Mouse (Mus musculus) CH12.LX (cell line): Measurements from ENCODE around the gene Dnah7c. TPM values are rescaled to one million over a fixed set of nuclear protein-coding genes. Genes with fewer than 3 reads are reported as not detected.
A peak's percentile ranks its signal among the peaks of the same experiment; 100 is the strongest.
"Not testable (repeated sequence)": the region's sequence is repeated elsewhere in the genome, so short reads cannot be mapped to it uniquely, and the experiment has no call there.

Source experiments
- DNase-seq: peaks from one replicate; pipeline ENCODE4 v3.0.0-alpha.2; 2013; ENCODE audit errors: extremely low read depth
- H3K27ac ChIP-seq: 2 replicates; pipeline ENCODE4 v1.5.1; 2012; ENCODE audit warnings: low read depth, mild to moderate bottlenecking, control low read depth, moderate library complexity; ENCODE audit not compliant: insufficient read depth
- H3K27me3 ChIP-seq: replicated peaks from 2 replicates; pipeline ENCODE3; 2012; ENCODE audit warnings: inconsistent platforms
- H3K36me3 ChIP-seq, 2 experiments: replicated peaks in 1 of 2; 2 replicates each; pipeline versions ENCODE3 to v1.6.1; 2012; ENCODE audit warnings: inconsistent platforms in 1 of 2, low read length in 1 of 2, mild to moderate bottlenecking in 1 of 2, mixed read lengths in 1 of 2, moderate library complexity in 1 of 2; ENCODE audit not compliant: control insufficient read depth in 1 of 2, insufficient read depth in 1 of 2
- H3K4me1 ChIP-seq, 2 experiments: 2 replicates each; pipeline ENCODE4 v1.6.1; 2012; ENCODE audit warnings: inconsistent platforms in 1 of 2, moderate library complexity in 1 of 2; ENCODE audit not compliant: insufficient read depth in 2 of 2, control insufficient read depth in 1 of 2
- H3K4me2 ChIP-seq: 2 replicates; pipeline ENCODE4 v1.6.1; 2012; ENCODE audit warnings: low read depth, mild to moderate bottlenecking, control low read depth; ENCODE audit not compliant: poor library complexity, insufficient read depth, severe bottlenecking
- H3K4me3 ChIP-seq, 3 experiments: fragments of 150-350 bp in 1 of 3; sonication (generic) in 1 of 3; replicated peaks in 1 of 3; 2 replicates each; pipeline versions ENCODE3 to v1.5.1; 2011 to 2012; ENCODE audit warnings: low read depth in 2 of 3, low read length in 2 of 3, mild to moderate bottlenecking in 2 of 3, moderate library complexity in 2 of 3, control low read depth in 1 of 3, improper control_type of control experiment in 1 of 3, inconsistent platforms in 1 of 3, mixed read lengths in 1 of 3; ENCODE audit not compliant: poor library complexity in 1 of 3
- H3K79me2 ChIP-seq: replicated peaks from 2 replicates; pipeline ENCODE4 v1.6.1; 2012; ENCODE audit warnings: mild to moderate bottlenecking, moderate library complexity; ENCODE audit not compliant: control insufficient read depth, poor library complexity, insufficient read depth, severe bottlenecking; ENCODE audit errors: extremely low read depth
- H3K9ac ChIP-seq: 2 replicates; pipeline ENCODE4 v1.6.1; 2012; ENCODE audit warnings: low read depth, mild to moderate bottlenecking, control low read depth, moderate library complexity; ENCODE audit not compliant: insufficient read depth
- H3K9me3 ChIP-seq: replicated peaks from 2 replicates; pipeline ENCODE3; 2012; ENCODE audit warnings: low read length, inconsistent platforms, mixed read lengths
- BHLHE40 ChIP-seq: IDR thresholded peaks from 2 replicates; pipeline ENCODE4 v1.6.1; 2011; ENCODE audit warnings: mild to moderate bottlenecking, low read depth, low read length, improper control_type of control experiment
- CHD2 ChIP-seq: IDR thresholded peaks from 2 replicates; pipeline ENCODE4 v1.6.1; 2011; ENCODE audit warnings: low read length, improper control_type of control experiment
- CTCF ChIP-seq, 2 experiments: IDR thresholded peaks in 1 of 2; conservative IDR thresholded peaks in 1 of 2; 2 replicates each; pipeline ENCODE4 v1.5.1; 2011 to 2012; ENCODE audit warnings: low read depth in 2 of 2, low read length in 2 of 2, improper control_type of control experiment in 1 of 2, inconsistent platforms in 1 of 2, mild to moderate bottlenecking in 1 of 2, moderate library complexity in 1 of 2
- EP300 ChIP-seq: IDR thresholded peaks from 2 replicates; pipeline ENCODE4 v1.6.1; 2011; ENCODE audit warnings: low read length, improper control_type of control experiment
- GABPA ChIP-seq: IDR thresholded peaks from 2 replicates; pipeline ENCODE4 v1.6.1; 2012; ENCODE audit warnings: low read depth, low read length, improper control_type of control experiment, inconsistent platforms; ENCODE audit not compliant: insufficient replicate concordance
- JUN ChIP-seq: IDR thresholded peaks from 2 replicates; pipeline ENCODE4 v1.6.1; 2011; ENCODE audit warnings: low read depth, mild to moderate bottlenecking, low read length, improper control_type of control experiment, moderate library complexity; ENCODE audit not compliant: insufficient read depth
- JUND ChIP-seq: conservative IDR thresholded peaks from 2 replicates; pipeline ENCODE4 v1.6.1; 2011; ENCODE audit warnings: low read depth, low read length, improper control_type of control experiment
- MAX ChIP-seq: IDR thresholded peaks from 2 replicates; pipeline ENCODE4 v1.6.1; 2011; ENCODE audit warnings: low read length, improper control_type of control experiment
- MAZ ChIP-seq: IDR thresholded peaks from 2 replicates; pipeline ENCODE4 v1.6.1; 2012; ENCODE audit warnings: low read depth, mild to moderate bottlenecking, inconsistent platforms, low read length, improper control_type of control experiment, moderate library complexity
- MYC ChIP-seq: IDR thresholded peaks from 2 replicates; pipeline ENCODE4 v1.6.1; 2011; ENCODE audit warnings: low read depth, mild to moderate bottlenecking, improper control_type of control experiment, low read length
- NELFE ChIP-seq: IDR thresholded peaks from 2 replicates; pipeline ENCODE4 v1.6.1; 2011; ENCODE audit warnings: low read depth, low read length, improper control_type of control experiment
- PAX5 ChIP-seq: IDR thresholded peaks from 2 replicates; pipeline ENCODE4 v1.6.1; 2012; ENCODE audit warnings: low read length, inconsistent platforms, mixed read lengths
- RAD21 ChIP-seq: IDR thresholded peaks from 2 replicates; pipeline ENCODE4 v1.6.1; 2011; ENCODE audit warnings: low read depth, mild to moderate bottlenecking, low read length, improper control_type of control experiment, moderate library complexity
- RCOR1 ChIP-seq: conservative IDR thresholded peaks from 2 replicates; pipeline ENCODE4 v1.6.1; 2012; ENCODE audit warnings: low read depth, mild to moderate bottlenecking, inconsistent platforms, low read length, improper control_type of control experiment
- SMC3 ChIP-seq: IDR thresholded peaks from 2 replicates; pipeline ENCODE4 v1.6.1; 2011; ENCODE audit warnings: low read depth, low read length, improper control_type of control experiment
- TBP ChIP-seq: conservative IDR thresholded peaks from 2 replicates; pipeline ENCODE4 v1.6.1; 2011; ENCODE audit warnings: low read depth, low read length, improper control_type of control experiment
- TCF12 ChIP-seq: IDR thresholded peaks from 2 replicates; pipeline ENCODE4 v1.6.1; 2014; ENCODE audit warnings: low read depth, mild to moderate bottlenecking, inconsistent platforms, low read length, improper control_type of control experiment
- UBTF ChIP-seq: IDR thresholded peaks from 2 replicates; pipeline ENCODE4 v1.6.1; 2012; ENCODE audit warnings: low read depth, mild to moderate bottlenecking, inconsistent platforms, low read length, improper control_type of control experiment, moderate library complexity
- USF1 ChIP-seq: IDR thresholded peaks from 2 replicates; pipeline ENCODE4 v1.6.1; 2014; ENCODE audit warnings: low read depth, mild to moderate bottlenecking, inconsistent platforms, low read length, improper control_type of control experiment
- ZKSCAN1 ChIP-seq: IDR thresholded peaks from 2 replicates; pipeline ENCODE4 v1.6.1; 2012; ENCODE audit warnings: low read depth, inconsistent platforms, low read length, improper control_type of control experiment, borderline replicate concordance
- ZNF384 ChIP-seq: IDR thresholded peaks from 2 replicates; pipeline ENCODE4 v1.6.1; 2012; ENCODE audit warnings: low read depth, low read length, improper control_type of control experiment, inconsistent platforms
- dilution Hi-C: fragments of 300-500 bp; cut with MboI; formaldehyde crosslinking; loops from 2 replicates; pipeline ENCODE4 v1.14.3; 2020; ENCODE audit warnings: low sequenced_read_pairs; ENCODE audit not compliant: extremely low pct_unique_long_range_greater_than_20kb, extremely low pct_ligation_motif_present
- in situ Hi-C: fragments of 300-500 bp; cut with MboI; formaldehyde crosslinking; loops from 3 replicates; pipeline ENCODE4 v1.14.3; 2019; ENCODE audit warnings: low sequenced_read_pairs, low pct_ligation_motif_present, low pct_unique_long_range_greater_than_20kb, mixed read lengths
- polyA plus RNA-seq: library from polyadenylated mRNA; unstranded; fragments of >175 nt; gene quantifications from 2 replicates; pipeline ENCODE4 v1.2.1, GENCODE M21; 2012; ENCODE audit warnings: low read depth; ENCODE audit not compliant: insufficient read length
- total RNA-seq, 2 experiments: library from RNA; depleted of rRNA; stranded (reverse); fragments of 300-350 nt in 1 of 2; fragments of >200 nt in 1 of 2; gene quantifications; 2 replicates each; pipeline ENCODE4 v1.2.3; 2012 to 2014

Dnah7c gene
- total and polyA plus RNA-seq, 3 experiments: not detected

DNA sequence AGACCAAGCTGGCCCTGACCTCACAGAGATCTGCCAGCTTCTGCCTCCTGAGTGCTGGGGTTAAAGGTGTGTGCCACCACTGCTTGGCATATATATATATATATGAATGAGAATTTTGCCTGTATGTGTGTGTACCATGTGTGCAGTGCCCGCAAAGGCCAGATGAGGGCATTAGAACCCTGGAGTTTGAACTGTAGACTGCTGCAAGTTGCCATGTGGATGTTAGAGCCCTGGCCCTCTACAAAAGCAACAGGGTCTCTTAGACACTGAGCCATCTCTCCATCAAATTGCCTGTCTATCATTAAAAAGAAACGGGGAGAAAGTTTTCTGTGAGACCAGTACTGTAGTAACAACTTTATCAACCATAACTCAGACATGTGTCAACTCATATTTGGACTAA is 3.0 kb downstream of the Dnah7c start:
- no peak overlapping the region for H3K27ac ChIP-seq
- no peak overlapping the region for H3K9ac ChIP-seq
- no peaks in the 10 kb centered on the region for H3K27me3 ChIP-seq
- no peaks in the 10 kb centered on the region for H3K9me3 ChIP-seq
- DNase-seq: peak; percentile 51
- H3K4me3 ChIP-seq: no peak overlapping the region
- H3K4me2 ChIP-seq: no peak overlapping the region
- TF ChIP-seq EP300 (no peak), UBTF (no peak), SMC3 (0 out of 2 replicates have a peak, but pooled peaks have one; percentile 16), TCF12 (no peak), JUN (no peak), USF1 (no peak), JUND (no peak), MYC (0 out of 2 replicates have a peak, but pooled peaks have one; percentile 39), MAZ (no peak), TBP (no peak), CTCF (conservative IDR thresholded peaks at IDR 0.05 in 1 of 2, IDR thresholded peaks at IDR 0.05 in 1 of 2; ENCODE audit: low read depth in 2 of 2, low read length in 2 of 2) (peak; percentile 33 to 41; a peak in 2 of 4 replicates), GABPA (no peak), CHD2 (no peak), PAX5 (no peak), RAD21 (peak; percentile 50)
- no peaks in the 10 kb centered on the region for H3K36me3 ChIP-seq
- H3K79me2 ChIP-seq: no peaks in the 10 kb centered on the region
- in situ Hi-C loops: no loop called here
- dilution Hi-C loops: no loop called here
- H3K4me1 ChIP-seq: 0 out of 4 replicates have a peak, but pooled peaks cover 0 to 3% of the 10 kb centered on the region in 2 experiments

DNA sequence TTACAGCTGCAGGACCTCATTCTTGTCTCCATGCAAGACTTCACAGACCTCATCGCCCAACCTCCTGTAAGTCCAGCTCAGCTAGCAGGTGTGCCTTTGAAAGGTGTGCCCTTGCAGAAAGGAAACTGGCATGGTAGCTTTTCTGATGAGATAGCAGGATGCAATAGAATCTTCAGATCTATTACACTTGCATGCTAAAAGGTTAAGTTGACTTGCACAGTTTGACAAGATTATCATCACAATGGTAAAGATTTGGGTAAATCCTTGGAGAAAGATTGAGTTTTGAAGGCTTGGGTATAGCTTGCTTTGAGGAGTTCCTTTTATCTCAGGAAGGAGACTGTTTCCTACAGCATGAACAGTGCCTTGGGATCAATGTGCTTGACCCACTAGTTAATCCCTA is 89.3 kb downstream of the Dnah7c start:
- H3K9ac ChIP-seq, H3K36me3 ChIP-seq, H3K4me2 ChIP-seq, H3K4me1 ChIP-seq, H3K27ac ChIP-seq, dilution Hi-C loops, H3K4me3 ChIP-seq, in situ Hi-C loops, DNase-seq, H3K9me3 ChIP-seq, H3K79me2 ChIP-seq, H3K27me3 ChIP-seq: not testable (repeated sequence)

DNA sequence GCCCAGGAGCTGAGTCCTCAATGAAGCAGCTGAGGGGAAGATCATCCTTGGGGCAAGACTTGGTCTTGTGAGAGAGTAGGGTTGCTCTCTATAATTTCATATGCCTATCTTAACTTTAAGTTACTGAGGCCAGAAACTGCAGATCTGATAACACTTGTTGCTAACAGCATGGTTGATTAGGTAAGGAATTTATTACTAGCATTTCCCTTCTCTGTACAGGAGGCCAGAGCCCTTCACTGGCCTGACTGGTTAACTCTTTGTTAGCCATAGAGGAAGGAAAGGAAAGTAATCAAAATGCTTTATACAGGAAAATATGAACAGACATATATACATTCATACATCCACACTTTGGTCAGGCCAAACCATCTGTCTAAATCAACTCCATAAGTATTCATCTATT is 95.6 kb downstream of the Dnah7c start:
- Histone ChIP-seq H3K9ac (no peak overlapping the region), H3K9me3 (no peaks in the 10 kb centered on the region), H3K4me3 (no peak overlapping the region), H3K27me3 (no peaks in the 10 kb centered on the region), H3K36me3 (no peaks in the 10 kb centered on the region), H3K4me2 (no peak overlapping the region), H3K27ac (no peak overlapping the region), H3K79me2 (no peaks in the 10 kb centered on the region), H3K4me1 (no peaks in the 10 kb centered on the region)
- in situ Hi-C loops (no loop called here), dilution Hi-C loops (no loop called here)
- no peak for TF ChIP-seq NELFE
- TF ChIP-seq ZKSCAN1: no peak
- no peak for TF ChIP-seq RCOR1
- no peak for TF ChIP-seq BHLHE40
- TF ChIP-seq MAX: no peak
- no peak for TF ChIP-seq ZNF384
- no peak for DNase-seq

DNA sequence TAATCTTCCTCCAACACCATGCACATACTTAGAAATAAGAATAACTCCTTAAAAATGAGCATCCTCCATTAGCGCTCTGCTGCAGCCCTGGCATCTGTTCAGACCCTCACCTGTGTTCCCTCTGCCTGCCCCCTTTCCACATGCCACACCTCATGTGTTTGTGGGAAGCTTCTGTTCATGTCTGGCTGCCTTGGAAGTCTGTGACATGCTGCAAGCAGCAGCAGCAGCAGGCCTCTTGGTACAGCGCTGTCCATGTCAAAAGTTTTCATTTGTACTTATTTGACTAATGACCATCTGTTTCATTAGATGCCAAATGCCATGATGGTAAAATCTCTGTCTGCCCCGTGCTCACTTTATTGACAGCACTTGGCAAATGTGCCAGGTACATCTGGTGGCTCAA is 101.1 kb downstream of the Dnah7c start:
- H3K9ac ChIP-seq, H3K9me3 ChIP-seq, H3K4me3 ChIP-seq, H3K79me2 ChIP-seq, in situ Hi-C loops, dilution Hi-C loops, H3K27ac ChIP-seq, H3K36me3 ChIP-seq, H3K4me2 ChIP-seq, DNase-seq, H3K4me1 ChIP-seq, H3K27me3 ChIP-seq: not testable (repeated sequence)
